Mouse (Mus musculus) lung, adult 2 months (tissue): ENCODE data around the gene Slc22a5.

Source experiments
- CTCF ChIP-seq: fragments of 200-500 bp; IDR thresholded peaks from 2 replicates; pipeline ENCODE4 v1.5.1; 2011; ENCODE audit warnings: mild to moderate bottlenecking, low read length, control low read depth; ENCODE audit not compliant: insufficient read depth
- POLR2A ChIP-seq: fragments of 200-500 bp; IDR thresholded peaks from 2 replicates; pipeline ENCODE4 v1.6.1; 2011; ENCODE audit warnings: low read depth, mild to moderate bottlenecking, control low read depth, low read length, borderline replicate concordance; ENCODE audit errors: extremely low read depth

DNA sequence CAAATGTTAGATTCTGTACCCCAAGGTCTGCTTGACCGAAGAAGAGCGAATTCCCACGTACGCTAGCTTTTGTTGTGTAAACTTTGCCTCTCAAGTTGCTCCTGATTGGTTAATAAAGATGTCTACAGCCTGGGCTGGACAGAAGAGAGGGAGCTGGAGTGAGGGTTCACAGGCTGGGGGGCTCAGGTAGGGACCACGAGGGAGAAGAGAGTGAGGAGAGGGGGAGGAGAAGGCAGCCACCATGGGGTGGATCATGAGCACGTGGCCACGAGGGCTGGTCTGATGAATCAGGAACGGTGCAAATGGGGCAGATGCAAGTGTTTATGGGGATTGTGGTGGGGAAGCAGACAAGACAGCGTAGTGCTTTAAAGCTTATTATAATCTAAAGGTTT, 13.1 kb upstream of the Slc22a5 start:
- TF ChIP-seq POLR2A: no peak
- no peak for TF ChIP-seq CTCF
